Mouse (Mus musculus) adrenal gland, adult 8-10 months (tissue): ENCODE results near the gene Camp. TPM values are rescaled to one million over a fixed set of nuclear protein-coding genes. Genes with fewer than 3 reads are reported as not detected.

Experiments used
- DNase-seq: peaks from one replicate; pipeline ENCODE4 v3.0.0; 2022
- total RNA-seq, 4 experiments: library from RNA; stranded (reverse); gene quantifications; 2 replicates each; pipeline ENCODE4 v1.2.4; 2022

Gene Camp
- total RNA-seq = not detected

DNA sequence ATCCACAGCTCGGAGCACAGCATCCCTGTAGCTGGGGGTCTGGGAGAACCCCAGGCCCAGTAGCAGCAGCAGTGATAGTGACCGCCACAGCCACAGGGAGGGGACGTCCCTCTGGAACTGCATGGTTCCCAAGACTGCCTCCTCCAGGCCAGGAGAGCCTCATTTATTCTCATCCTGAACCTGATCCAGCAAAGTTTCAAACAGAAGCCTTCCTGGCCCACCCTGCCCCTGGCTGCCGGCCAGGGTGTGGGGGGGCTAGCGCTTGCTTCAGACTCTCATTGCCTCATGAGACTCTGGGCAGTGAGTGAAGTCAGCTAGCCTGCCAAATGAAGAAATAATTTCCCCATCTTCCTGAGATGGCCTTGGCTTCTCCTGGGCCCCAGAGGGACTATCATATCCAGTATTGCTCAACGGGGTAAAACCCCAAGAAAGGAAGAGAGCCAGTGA is at the start of gene Camp:
Gene Camp, minus strand, starts transcription at position 306 of the 447 bp plus-strand sequence.
- peak; percentile 70 for DNase-seq

DNA sequence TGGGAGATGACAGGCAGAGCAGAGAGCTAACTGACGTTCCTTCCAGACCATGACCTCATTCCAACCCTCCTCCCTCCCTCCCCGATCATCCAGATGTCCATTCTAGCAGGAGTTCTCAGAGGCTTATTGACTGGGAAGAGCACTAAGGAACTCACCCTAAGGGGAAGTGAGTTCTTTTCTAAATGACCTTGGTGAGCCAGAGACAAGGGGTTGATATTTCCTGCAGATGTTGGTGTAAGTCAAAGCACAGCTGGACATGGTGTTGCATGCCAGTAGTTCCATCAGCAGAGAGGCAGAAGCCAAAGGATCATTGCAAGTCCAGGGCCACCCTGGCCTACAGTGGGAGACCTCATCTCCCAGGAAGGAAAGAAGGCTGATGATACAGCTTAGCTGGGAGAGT is 48.6 kb upstream of the Camp start:
- no peak for DNase-seq

DNA sequence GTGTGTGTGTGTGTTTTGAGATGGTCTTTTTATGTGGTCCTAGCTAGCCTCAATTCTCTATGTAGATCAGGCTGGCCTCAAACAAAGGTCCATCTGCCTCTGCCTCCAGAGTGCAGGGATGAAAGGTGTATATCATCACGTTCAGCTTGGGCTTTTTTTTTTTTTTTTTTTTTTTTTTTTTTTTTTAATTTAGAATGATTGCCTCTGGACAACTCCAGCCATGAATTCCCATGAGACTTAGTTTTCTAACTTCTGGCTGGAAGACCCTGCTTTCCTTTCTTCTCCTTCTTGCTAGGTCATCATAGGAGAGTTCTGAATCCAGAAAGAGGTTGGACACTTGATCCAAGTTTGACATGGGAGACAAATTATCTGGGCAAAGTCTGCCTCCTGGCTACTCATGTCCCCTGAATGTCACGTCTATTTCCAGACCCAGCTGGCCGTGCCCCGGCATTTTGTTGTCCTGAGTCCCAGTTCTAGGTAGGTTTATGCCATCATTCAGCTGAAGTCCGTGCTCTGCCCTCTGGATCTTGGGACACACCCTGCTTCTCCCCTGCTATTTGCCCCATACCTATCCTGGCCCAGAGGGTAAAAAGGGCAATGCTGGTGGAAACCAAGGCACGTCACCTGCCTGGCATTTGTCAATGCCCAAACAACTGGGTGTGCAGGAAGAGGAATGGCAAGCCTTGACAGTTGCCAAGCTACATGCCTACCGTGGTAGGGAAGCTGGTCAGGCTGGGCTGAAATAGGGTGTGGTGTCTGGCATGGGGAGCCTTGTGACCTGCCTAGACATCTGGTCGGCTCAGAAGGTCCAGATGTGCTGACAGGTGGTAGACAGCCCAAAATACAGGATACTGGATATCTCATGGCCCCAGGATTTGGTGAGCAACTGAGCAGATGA is 47.1 kb upstream of the Camp start:
- no peak for DNase-seq

DNA sequence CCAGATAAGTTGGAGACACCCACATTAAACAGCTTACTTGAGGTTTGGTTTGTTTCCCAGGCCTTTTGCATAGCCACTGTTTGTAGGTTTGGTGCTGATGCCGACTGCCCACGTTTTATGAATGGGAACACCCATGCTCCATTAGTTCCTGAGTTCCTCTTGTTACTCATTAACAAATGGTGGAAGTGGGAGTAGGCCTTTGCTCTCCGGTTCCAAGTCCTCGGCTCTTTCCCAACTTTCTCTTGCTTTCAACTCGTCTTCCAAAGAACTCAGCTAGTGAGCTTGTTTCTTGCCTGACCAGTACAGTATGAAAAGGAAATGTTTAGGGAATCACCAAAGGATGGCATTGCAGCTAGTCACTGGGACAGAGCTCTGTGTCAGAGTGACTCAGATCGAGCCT is 46.2 kb upstream of the Camp start:
- DNase-seq = no peak

DNA sequence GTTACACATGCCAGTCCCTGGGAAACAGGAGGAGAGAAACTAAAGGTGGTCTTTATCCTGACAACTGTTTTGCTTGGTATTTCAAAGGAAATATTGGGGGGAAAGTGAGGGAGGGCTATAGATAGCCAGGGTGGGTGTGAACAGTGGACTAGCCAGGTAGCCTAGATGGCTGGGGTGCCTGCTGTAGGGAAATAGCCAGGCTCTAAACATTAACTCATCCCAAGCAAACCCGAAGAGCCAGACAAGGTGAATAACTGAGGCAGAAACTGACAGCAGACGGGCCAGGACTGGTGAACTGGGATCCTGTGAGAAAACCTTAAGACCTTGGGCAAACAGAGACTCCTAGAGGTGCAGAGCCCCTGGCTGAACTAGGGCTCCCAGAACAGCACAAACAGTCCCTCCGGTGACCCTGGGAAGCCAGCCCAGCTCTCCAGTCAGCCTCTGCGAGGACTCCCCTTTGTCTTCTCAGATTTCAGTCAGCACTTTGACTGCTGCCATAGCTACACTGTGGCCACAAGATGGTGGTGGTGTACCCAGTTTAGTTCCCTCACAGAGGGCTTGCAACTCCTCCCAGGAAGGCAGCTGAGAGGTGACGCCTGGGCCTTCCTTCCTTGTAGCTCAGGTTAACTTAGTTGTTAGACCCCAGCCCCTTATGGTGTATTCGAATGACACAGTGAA is 45.1 kb upstream of the Camp start:
- peak; percentile 76 for DNase-seq

DNA sequence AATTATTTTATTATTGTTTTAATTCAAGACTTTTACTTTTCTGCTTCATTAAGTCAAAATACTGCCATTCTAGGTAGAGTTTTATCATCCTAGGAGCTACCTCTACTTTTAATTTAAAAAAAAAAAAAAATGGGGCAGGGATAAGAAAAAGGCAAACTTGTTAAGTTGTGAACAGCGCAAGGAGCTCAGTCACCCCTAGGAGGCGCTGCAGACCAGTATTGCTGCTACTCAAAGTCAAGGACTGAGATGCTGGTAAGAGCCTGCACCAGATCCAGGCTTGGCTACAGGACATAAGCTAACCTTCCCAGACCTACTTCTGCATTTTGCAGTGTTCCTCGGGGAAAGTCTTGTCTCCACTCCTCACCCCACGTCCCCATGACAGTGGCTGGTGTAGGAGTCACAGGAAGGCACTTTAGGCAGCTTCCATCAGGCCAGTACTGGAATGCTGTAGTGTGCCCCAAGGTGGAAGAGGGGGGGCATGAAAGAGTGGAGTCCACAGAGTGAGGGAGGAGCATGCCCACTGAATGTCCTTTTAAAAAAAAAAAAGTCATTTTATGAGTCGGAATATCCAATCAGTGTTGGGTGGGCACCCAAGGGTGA is 43.3 kb upstream of the Camp start:
- peak; percentile 65 for DNase-seq

DNA sequence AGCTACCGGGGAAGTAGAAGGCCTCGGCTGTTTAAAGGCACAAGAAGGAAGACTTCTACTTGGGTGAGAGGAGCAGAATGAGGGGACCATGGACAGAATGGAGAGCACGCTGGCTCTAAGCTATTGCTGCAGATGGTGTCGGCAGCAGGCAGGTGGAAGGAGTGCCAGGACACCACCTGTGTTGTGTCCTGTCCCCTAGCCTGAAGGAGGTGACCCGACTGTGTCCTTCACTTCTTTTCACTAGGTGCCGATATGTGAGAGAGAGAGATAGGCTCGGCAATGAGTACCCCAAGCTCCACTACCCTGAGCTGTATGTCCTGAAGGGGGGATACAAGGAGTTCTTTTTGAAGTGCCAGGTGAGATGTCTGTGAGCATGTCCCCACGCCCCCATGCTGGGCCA is 42.1 kb upstream of the Camp start:
- no peak for DNase-seq

DNA sequence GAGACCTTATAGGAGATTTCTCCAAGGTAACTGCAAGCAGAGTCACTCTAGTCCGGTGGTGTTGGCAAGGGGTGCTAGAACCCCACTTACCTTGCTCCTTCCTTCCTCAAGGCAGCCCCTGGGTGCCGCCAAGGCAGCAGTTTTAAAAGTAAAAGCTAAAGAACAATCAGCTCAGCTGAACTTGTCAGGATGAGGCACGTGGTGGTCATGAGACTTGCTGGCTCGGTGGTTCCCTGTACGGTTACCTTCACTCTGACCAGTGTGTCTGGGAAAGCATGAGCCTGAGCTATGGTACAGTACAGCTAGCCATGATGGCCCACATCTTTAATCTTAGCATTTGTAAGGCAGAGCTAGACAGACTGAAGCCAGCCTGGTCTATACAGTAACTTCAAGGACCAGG is 37.9 kb upstream of the Camp start:
- DNase-seq = no peak

DNA sequence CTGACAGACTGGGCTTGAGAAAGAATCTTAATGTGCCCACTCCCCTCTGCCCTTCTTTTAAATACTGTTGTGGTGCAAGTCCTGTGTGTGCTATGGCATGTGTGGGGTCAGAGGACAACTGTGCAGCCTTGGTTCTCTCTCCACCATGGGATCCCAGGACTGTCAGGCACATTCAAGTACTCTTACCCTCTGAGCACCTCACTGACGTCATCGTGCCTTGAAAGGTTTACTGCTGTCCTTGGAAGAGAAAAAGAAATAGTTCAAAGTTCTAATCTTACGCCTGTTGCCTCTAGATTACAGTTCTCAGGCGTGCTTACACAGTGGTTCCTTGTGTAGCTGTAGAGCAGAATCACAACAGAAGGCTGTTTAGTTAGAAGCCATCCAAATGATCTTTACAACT is 36.8 kb upstream of the Camp start:
- DNase-seq = no peak

DNA sequence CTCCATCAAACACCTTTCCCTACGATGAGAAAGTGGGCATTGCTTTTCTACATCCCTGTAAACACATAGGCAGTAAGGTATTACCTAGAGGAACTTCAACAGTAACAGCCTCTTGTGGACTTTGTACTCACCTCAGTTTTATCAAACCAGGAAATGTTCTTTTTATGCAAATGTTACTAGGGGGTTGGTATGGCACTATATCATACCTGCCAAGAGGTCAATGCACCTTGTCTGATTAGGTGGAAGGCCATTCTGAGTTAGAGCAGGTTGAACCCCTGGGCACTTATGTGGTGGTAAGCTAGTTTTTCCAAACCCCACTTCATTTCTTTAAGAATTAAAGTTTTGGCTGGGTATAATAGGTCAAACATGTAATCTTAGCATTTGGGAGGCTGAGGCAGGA is 29.9 kb upstream of the Camp start:
- DNase-seq = no peak

DNA sequence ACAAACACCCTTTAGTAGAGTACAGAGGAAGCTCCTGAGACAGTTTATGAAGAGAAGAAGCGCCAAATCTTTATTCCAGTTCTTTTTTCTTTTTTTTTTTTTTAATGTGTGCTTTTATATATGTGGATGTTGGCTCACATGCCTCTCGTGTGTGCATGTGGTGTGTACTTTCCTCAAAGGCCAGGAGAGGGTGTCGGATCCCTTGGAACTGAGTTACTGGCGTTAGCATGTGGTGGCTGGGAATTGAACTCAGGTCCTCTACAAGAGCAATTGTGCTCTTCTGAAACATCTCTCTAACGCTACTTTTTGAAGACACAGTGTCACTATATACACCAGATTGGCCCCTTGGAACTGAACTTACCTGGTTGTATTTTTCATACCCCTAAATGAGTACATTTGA is 28.2 kb upstream of the Camp start:
- DNase-seq = no peak

DNA sequence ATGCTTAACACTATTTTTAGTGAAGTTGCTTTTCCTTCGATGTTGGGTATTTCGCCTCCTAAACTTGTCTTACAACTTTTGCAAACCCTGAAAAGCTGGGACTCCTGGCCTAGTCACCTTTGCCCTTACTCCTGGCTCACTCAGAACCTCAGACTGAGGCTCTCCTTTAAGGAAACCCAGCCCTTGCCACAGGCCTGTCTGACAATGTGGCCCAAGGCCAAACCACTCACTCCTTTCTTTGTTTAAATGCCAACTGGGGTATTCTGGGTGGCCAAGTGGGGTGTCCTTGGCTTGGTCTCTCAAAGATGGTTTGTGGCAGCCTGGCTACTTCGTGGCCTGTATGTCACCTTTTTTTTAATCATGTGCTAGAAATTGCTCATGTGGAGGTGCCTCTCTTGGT is 27.3 kb upstream of the Camp start:
- peak; percentile 41 for DNase-seq

DNA sequence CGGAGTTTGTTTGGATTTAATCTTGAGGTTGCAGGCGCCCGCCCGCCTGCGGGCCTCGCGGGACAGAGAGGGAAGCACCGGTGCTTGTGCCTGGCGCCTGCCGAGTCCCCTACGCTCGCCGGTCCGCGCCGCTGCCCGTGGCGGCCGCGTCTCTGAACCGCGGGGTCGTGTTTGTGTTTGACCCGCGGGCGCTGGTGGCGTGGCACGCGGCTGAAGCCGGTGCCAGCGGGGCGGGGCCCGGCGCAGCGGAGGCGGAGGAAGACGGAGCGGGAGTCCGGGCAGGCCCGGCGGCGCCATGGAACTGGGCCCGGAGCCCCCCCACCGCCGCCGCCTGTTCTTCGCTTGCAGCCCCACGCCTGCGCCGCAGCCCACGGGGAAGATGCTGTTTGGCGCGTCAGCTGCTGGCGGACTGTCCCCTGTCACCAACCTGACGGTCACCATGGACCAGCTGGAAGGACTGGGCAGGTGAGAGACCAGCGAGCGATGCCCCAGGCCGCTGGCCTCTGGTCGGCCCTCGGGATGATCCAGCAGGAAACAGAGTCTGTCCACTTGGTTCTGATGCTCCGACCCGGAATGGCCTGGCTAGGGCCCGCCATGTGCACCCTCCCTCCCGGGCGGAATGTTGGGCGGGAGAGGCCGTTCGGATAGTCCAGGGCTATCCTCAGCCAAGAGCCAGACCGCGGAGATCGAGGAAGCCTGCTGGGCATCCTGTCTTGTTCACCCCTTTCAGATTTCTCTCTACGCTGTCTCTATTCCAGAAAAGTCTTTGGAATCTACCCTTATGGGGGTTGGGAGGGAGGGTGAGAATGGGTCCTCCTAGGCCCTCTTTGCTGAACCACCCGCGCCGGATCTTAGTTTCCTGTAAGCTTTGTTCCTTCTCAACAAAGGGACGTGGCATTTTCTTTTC is 26.5 kb upstream of the Camp start:
- DNase-seq = peak; percentile 50

DNA sequence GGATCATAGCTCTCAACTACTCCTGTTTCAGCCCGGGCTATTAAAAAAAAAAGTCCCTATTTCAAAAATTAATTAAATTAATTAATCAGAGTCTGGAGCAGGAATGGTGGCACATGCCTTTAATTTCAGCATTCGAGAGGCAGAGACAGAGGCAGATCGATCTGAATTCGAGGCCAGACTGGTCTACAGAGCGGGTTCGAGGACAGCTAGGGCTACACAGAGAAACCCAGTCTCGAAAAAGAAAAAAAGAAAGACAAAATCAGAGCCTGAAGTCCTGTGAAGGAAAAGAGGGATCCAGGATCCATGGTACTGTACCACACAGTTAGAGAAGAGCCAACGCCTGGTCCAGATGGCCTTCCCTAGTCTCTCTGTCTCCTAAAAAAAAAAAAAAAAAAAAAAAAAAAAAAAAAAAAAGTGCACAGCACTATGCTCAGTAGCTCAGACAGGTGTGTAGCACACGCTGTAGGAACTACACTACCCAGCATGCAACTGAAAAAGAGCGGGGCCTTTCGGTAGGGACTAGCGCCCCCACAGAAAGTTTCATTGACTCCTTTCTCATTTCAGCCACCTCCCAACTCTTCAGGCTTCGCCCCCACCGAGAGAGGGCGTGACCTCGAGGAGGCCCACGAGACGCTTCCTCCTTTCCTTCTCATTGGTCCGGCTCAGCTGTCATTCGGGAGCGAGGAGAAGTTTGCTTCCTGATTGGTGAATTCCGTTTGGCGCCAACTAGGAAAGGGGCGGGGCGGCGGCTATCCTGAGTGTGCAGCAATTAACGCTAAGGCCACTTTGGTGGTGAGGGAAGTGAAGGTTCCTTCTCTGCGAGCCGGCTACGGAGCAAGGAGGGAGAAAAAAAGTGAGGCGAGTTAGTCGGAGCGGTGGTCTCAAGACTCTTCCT is 25.6 kb upstream of the Camp start, which contains the start of gene Cdc25a:
Gene Cdc25a, plus strand, starts transcription at position 783 of the 895 bp plus-strand sequence.
- peak; percentile 98 for DNase-seq

DNA sequence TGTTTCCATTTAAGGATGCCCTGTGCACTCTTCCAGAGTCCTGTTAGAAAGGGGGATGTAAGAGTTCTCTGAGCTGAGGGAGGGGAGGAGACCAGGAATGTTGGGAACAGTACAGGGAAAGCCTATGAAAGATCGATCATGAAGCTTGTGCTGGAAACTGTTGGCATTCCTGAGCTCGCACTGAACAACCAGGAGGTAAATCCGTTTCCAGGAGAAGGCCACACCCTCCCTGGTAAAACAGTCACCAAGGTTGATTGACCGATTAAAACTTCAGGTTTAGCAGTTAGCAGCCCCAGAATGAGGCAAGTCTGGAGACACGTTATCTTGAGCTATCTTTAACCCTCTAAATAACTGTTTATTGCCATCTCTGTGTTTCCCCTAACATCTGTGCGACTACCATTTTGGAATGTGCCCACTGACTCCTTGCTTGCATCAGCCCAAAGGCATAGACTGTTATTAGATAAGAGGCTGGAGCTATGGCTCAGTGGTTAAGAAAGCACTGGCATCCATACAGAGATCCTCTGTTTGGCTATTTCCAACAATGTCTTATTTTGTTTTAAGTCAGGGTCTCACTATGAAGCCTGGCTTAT is 21.7 kb upstream of the Camp start:
- no peak for DNase-seq

DNA sequence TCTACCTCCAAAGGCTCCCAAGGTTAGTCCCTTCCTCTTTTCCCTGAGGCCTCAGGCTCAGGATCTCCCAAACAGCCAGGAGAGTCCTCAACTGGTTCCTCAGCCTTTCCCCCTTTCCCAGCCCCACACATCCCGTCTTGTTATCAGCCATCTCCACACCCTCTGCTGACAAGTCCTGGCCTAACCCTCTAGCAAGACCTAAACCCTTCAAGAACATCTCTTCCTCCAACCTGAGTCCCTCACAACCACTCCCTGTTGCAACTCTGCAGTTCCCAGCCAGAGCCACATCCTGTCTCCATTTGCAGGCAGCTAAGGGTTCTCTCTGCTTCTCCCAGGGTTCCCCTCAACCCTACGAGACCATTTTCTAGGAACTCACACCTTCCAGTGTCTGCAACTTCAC is 16.8 kb upstream of the Camp start:
- DNase-seq = no peak

DNA sequence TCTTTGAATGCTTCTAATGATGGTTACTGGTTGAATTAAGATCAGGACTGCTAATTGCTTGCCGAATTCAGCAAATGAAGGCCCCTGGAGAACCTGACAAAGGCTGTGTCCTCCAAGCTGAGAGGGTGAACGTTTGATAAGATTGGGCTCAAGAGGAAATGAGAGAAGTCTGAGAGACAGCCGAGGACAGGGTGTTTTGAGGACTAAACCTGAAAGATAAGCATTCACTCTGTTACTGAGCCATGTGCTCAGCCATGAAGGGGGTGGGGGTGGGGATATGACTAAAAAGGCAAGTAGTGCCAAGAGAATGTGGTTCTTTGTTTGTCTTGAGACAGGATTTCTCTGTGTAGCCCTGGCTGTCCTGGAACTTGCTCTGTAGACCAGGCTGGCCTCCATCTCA is 13.7 kb upstream of the Camp start:
- DNase-seq = no peak

DNA sequence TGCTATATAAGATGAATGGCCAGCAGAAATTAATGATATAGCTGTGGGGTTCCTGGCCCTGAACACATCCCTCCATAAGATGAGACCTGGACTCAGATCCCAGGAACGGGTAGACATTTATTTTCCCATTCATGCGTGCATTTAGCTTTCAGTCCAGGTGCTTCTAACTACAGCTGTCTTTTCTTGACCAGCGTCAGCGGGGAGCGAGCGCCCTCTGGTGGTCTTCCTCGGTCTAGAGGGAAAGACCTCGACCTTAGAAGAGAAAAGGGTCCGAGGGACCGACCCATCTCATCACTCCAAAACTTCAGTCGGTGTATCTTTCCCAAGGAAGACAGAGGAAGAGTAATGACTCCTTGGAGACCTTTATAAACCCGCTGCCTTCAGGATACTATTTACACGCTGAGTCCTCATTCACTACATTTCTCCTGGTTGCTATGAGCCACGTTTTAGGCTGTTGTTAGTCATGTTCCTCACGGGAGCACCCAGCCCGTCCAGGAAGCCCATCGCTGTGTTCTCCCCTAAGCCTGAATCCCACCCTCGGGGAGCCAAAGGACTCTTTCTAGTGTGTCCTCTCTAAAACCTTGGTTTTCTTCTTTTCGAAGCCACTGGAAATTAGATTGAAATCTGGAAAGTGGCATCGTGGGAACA is 13.1 kb upstream of the Camp start:
- DNase-seq = peak; percentile 43

DNA sequence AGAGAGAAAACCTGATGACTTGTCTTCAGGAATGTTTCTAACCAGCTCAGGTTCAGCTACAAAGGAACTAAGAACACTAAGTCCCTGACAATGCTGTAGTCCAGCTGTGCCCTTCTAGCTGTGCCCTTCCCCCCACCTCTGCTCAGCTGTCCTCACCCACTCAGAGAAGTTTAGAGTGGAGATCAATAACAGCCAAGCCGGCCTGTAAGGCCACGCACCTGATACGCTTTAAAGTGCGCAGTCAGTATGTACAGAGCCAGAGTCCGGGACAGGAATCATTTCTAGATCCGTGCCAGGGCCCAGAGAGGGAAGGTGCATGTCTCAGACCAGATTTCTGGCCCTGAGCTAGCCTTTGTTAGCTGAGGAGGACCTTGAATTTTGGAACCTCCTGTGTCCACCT is 6.5 kb upstream of the Camp start:
- no peak for DNase-seq

DNA sequence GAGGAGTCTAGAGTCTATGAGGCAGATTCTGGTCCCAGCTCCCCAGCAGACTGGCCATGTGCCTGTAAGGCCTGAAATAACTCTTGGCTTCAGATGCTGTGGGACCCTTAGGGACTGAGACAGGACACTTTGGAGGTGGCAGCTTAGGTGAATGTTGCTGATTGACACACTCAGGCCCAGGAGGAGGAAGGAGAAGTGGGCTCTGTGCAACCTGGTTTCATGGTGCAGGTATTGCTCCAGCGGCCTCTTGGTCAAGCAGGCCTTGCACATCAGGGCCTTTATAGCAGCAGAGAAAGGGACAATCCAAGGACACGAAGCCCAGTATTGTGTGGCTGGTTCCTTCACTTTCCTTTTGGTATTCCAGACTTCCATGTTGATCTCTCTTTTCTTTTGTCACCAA is 4.9 kb upstream of the Camp start:
- no peak for DNase-seq
